Mouse (Mus musculus) midbrain, embryonic 11.5 days (tissue): Measurements from ENCODE around the gene Zfp275. TPM values are rescaled to one million over a fixed set of nuclear protein-coding genes. Genes with fewer than 3 reads are reported as not detected.
A peak's percentile ranks its signal among the peaks of the same experiment; 100 is the strongest.
"Not testable (repeated sequence)": the region's sequence is repeated elsewhere in the genome, so short reads cannot be mapped to it uniquely, and the experiment has no call there.

Experiments used
- ATAC-seq: fragments of 200-750 bp; cut with Nextera tagmentation; 2 replicates; pipeline ENCODE4 v1.8.0; 2017; ENCODE audit warnings: moderate TSS enrichment, moderate library complexity; ENCODE audit not compliant: low FRiP score
- DNase-seq: peaks from one replicate; pipeline ENCODE4 v3.0.0; 2015; ENCODE audit warnings: low spot score; ENCODE audit errors: missing footprints
- H3K27ac ChIP-seq: fragments of 300-500 bp; sonication (generic); 2 replicates; pipeline ENCODE4 v1.5.1; 2014; ENCODE audit warnings: low read depth, low read length
- H3K27me3 ChIP-seq: fragments of 300-500 bp; sonication (generic); 2 replicates; pipeline ENCODE4 v1.6.1; 2014; ENCODE audit warnings: mild to moderate bottlenecking, low read length, moderate library complexity, mixed read lengths; ENCODE audit not compliant: control insufficient read depth, insufficient read depth
- H3K36me3 ChIP-seq: fragments of 300-500 bp; sonication (generic); 2 replicates; pipeline ENCODE4 v1.6.1; 2014; ENCODE audit warnings: mild to moderate bottlenecking, low read length, moderate library complexity, mixed read lengths; ENCODE audit not compliant: control insufficient read depth, insufficient read depth
- H3K4me1 ChIP-seq: fragments of 300-500 bp; sonication (generic); 2 replicates; pipeline ENCODE4 v1.6.1; 2014; ENCODE audit warnings: low read length; ENCODE audit not compliant: control insufficient read depth, insufficient read depth
- H3K4me2 ChIP-seq: fragments of 300-500 bp; sonication (generic); 2 replicates; pipeline ENCODE4 v1.6.1; 2014; ENCODE audit warnings: mild to moderate bottlenecking, moderate library complexity
- H3K4me3 ChIP-seq: fragments of 300-500 bp; sonication (generic); 2 replicates; pipeline ENCODE4 v1.5.1; 2014; ENCODE audit warnings: low read depth, low read length
- H3K9ac ChIP-seq: fragments of 300-500 bp; sonication (generic); 2 replicates; pipeline ENCODE4 v1.6.1; 2014; ENCODE audit warnings: low read length
- H3K9me3 ChIP-seq: fragments of 300-500 bp; sonication (generic); 2 replicates; pipeline ENCODE4 v1.6.1; 2016; ENCODE audit warnings: low read length; ENCODE audit not compliant: control insufficient read depth
- WGBS: fragments of 180-500 bp; shearing (Covaris S2); extraction: QIAGEN DNeasy Blood & Tissue Kit; methylation state at CpG from one replicate; pipeline ENCODE4 v1.1.7; 2014; 5-methylcytosine and 5-hydroxymethylcytosine counted together
- polyA plus RNA-seq: library from polyadenylated mRNA; unstranded; fragments of >200 nt; fragmentation: Nextera tagmentation; extraction: Ambion mirVana; gene quantifications from 2 replicates; pipeline ENCODE4 v1.2.1, GENCODE M21; 2014

Zfp275 gene
- polyA plus RNA-seq, result 15.9 and 17.7 TPM in 2 replicates

GRCm38 (mm10) chrX:73342483-73342895 is at the start of gene Zfp275:
Zfp275 (plus strand) TSS chrX:73342621.
- no peaks in the 10 kb centered on the region for H3K9me3 ChIP-seq
- peak within 1 kb of the TSS; percentile 54 for H3K4me3 ChIP-seq
- peak within 1 kb of the TSS; percentile 75 for H3K9ac ChIP-seq
- no peaks in the 10 kb centered on the region for H3K4me1 ChIP-seq
- H3K4me2 ChIP-seq, result peak within 1 kb of the TSS; percentile 55
- H3K36me3 ChIP-seq, result no peaks in the 10 kb centered on the region
- ATAC-seq (peak; percentile 94), DNase-seq (peak; percentile 91)
- WGBS, result 21% methylated on average over 37 of the region's 37 CpGs
- no peak within 1 kb of the TSS for H3K27ac ChIP-seq
- H3K27me3 ChIP-seq, result peaks cover 2% of the 10 kb centered on the region; the same call in 1 of the 2 replicates

GRCm38 (mm10) chrX:73292876-73293275 is 49.5 kb upstream of the Zfp275 start, which contains the start of the genes Xlr5a and Xlr5c:
Xlr5a (minus strand) TSS chrX:73292976.
Xlr5c (minus strand) TSS chrX:73292976.
- H3K9ac ChIP-seq, H3K4me2 ChIP-seq, H3K9me3 ChIP-seq, H3K4me3 ChIP-seq, H3K36me3 ChIP-seq, H3K4me1 ChIP-seq, H3K27ac ChIP-seq, DNase-seq, H3K27me3 ChIP-seq, ATAC-seq: not testable (repeated sequence)
- WGBS, result 91% methylated on average over 11 of the region's 17 CpGs

GRCm38 (mm10) chrX:73295745-73296144 is 46.7 kb upstream of the Zfp275 start:
- not testable (repeated sequence) for H3K27ac ChIP-seq, H3K4me1 ChIP-seq, H3K9me3 ChIP-seq, H3K4me2 ChIP-seq, H3K36me3 ChIP-seq, H3K9ac ChIP-seq, DNase-seq, ATAC-seq, H3K27me3 ChIP-seq, H3K4me3 ChIP-seq
- 79% methylated on average over 7 of the region's 10 CpGs for WGBS

- Histone ChIP-seq H3K4me1 (no peaks in the 10 kb centered on the region), H3K27me3 (no peaks in the 10 kb centered on the region), H3K4me3 (no peak overlapping the region), H3K36me3 (no peaks in the 10 kb centered on the region), H3K9me3 (no peaks in the 10 kb centered on the region), H3K27ac (no peak overlapping the region), H3K4me2 (no peak overlapping the region), H3K9ac (no peak overlapping the region)
- DNase-seq (no peak), ATAC-seq (no peak)
- WGBS, result 47% methylated on average over 3 of the region's 3 CpGs
Observed at GRCm38 (mm10) chrX:73312522-73312921, 29.9 kb upstream of the Zfp275 start.

GRCm38 (mm10) chrX:73321029-73321428 is 21.4 kb upstream of the Zfp275 start:
- 86% methylated on average over 3 of the region's 3 CpGs for WGBS

GRCm38 (mm10) chrX:73327215-73327614 is 15.2 kb upstream of the Zfp275 start:
- Histone ChIP-seq H3K27ac (no peak overlapping the region), H3K9me3 (no peaks in the 10 kb centered on the region), H3K4me2 (no peak overlapping the region), H3K4me3 (no peak overlapping the region), H3K4me1 (no peaks in the 10 kb centered on the region), H3K27me3 (no peaks in the 10 kb centered on the region), H3K9ac (no peak overlapping the region), H3K36me3 (no peaks in the 10 kb centered on the region)
- DNase-seq (no peak), ATAC-seq (no peak)
- 65% methylated on average over 2 of the region's 2 CpGs for WGBS

More at GRCm38 (mm10) chrX:73321029-73321428, 21.4 kb upstream of the Zfp275 start:
- H3K36me3 ChIP-seq, result no peaks in the 10 kb centered on the region
- no peak for DNase-seq
- no peaks in the 10 kb centered on the region for H3K27me3 ChIP-seq
- H3K27ac ChIP-seq, result no peak overlapping the region
- ATAC-seq, result no peak
- H3K4me1 ChIP-seq, result no peaks in the 10 kb centered on the region
- H3K4me2 ChIP-seq, result no peak overlapping the region
- H3K9ac ChIP-seq, result no peak overlapping the region
- no peak overlapping the region for H3K4me3 ChIP-seq
- H3K9me3 ChIP-seq, result no peaks in the 10 kb centered on the region

GRCm38 (mm10) chrX:73333548-73333947 is 8.9 kb upstream of the Zfp275 start:
- Histone ChIP-seq H3K27me3 (no peaks in the 10 kb centered on the region), H3K9ac (no peak overlapping the region), H3K27ac (no peak overlapping the region), H3K4me3 (no peak overlapping the region), H3K9me3 (no peaks in the 10 kb centered on the region), H3K4me2 (no peak overlapping the region), H3K4me1 (no peaks in the 10 kb centered on the region), H3K36me3 (no peaks in the 10 kb centered on the region)
- ATAC-seq, result no peak
- no peak for DNase-seq

GRCm38 (mm10) chrX:73336740-73337139 is 5.7 kb upstream of the Zfp275 start, which contains the start of gene Gm45015:
Gm45015 (minus strand) TSS chrX:73336840.
- ATAC-seq (no peak), DNase-seq (no peak)
- Histone ChIP-seq H3K27me3 (peaks cover under 1% of the 10 kb centered on the region; the same call in 1 of the 2 replicates), H3K9me3 (no peaks in the 10 kb centered on the region), H3K4me1 (no peaks in the 10 kb centered on the region), H3K4me2 (no peak within 1 kb of the TSS), H3K4me3 (no peak within 1 kb of the TSS), H3K36me3 (no peaks in the 10 kb centered on the region), H3K27ac (no peak within 1 kb of the TSS), H3K9ac (no peak within 1 kb of the TSS)
- WGBS, result 83% methylated on average over 4 of the region's 4 CpGs

- DNase-seq, result no peak
- Histone ChIP-seq H3K27ac (no peak overlapping the region), H3K36me3 (no peaks in the 10 kb centered on the region), H3K4me1 (no peaks in the 10 kb centered on the region), H3K9me3 (no peaks in the 10 kb centered on the region), H3K27me3 (peaks cover 2% of the 10 kb centered on the region; the same call in 1 of the 2 replicates), H3K4me2 (no peak overlapping the region), H3K9ac (no peak overlapping the region), H3K4me3 (no peak overlapping the region)
- ATAC-seq, result no peak
- 79% methylated on average over 1 of the region's 1 CpGs for WGBS
Observed at GRCm38 (mm10) chrX:73341473-73341872, 948 bp upstream of the Zfp275 start.
